Mouse (Mus musculus) kidney, adult 2 months (tissue): ENCODE data around the gene Ptprg.

Experiments
- CTCF ChIP-seq: fragments of 200-500 bp; conservative IDR thresholded peaks from 2 replicates; pipeline ENCODE4 v1.5.1; 2011; ENCODE audit warnings: low read depth, mild to moderate bottlenecking, control low read depth, low read length, moderate library complexity, mixed read lengths; ENCODE audit not compliant: insufficient read depth, insufficient read length
- POLR2A ChIP-seq: fragments of 200-500 bp; IDR thresholded peaks from one replicate; pipeline ENCODE4 v1.6.1; 2011; ENCODE audit warnings: low read depth, low read length, control low read depth

- TF ChIP-seq CTCF (no peak), POLR2A (no peak)
Measured at GRCm38 (mm10) chr14:11983031-11983430, 429.7 kb downstream of the Ptprg start.
